Mouse (Mus musculus) heart, adult 2 months (tissue): Measurements from ENCODE around the gene Pus7l.

Experiments
- EP300 ChIP-seq: fragments of 200-500 bp; IDR thresholded peaks from 2 replicates; pipeline ENCODE4 v1.6.1; 2011; ENCODE audit warnings: low read depth, low read length, control low read depth; ENCODE audit not compliant: insufficient read depth
- POLR2A ChIP-seq: fragments of 200-500 bp; IDR thresholded peaks from 2 replicates; pipeline ENCODE4 v1.6.1; 2011; ENCODE audit warnings: mild to moderate bottlenecking, low read depth, low read length, control low read depth; ENCODE audit not compliant: insufficient read depth

GRCm38 (mm10) chr15:94495936-94496335 lies 47.4 kb downstream of the Pus7l start:
- TF ChIP-seq POLR2A (no peak), EP300 (no peak)
